Mouse (Mus musculus) heart, embryonic 11.5 days (tissue): Measurements from ENCODE around the gene Polr2g. TPM values are rescaled to one million over a fixed set of nuclear protein-coding genes. Genes with fewer than 3 reads are reported as not detected.

ENCODE experiments used
- ATAC-seq: fragments of 200-750 bp; cut with Nextera tagmentation; replicated peaks from 2 replicates; pipeline ENCODE4 v1.8.0; 2017; ENCODE audit warnings: moderate library complexity; ENCODE audit not compliant: insufficient number of reproducible peaks, low FRiP score, low TSS enrichment
- H3K27ac ChIP-seq: fragments of 300-500 bp; sonication (generic); 2 replicates; pipeline ENCODE4 v1.5.1; 2014; ENCODE audit warnings: mild to moderate bottlenecking, low read depth, low read length
- H3K27me3 ChIP-seq: fragments of 300-500 bp; sonication (generic); 2 replicates; pipeline ENCODE4 v1.6.1; 2014; ENCODE audit warnings: mild to moderate bottlenecking, low read length, mixed read lengths; ENCODE audit not compliant: control insufficient read depth, insufficient read depth
- H3K36me3 ChIP-seq: fragments of 300-500 bp; sonication (generic); 2 replicates; pipeline ENCODE4 v1.6.1; 2014; ENCODE audit warnings: mild to moderate bottlenecking, low read length, moderate library complexity, mixed read lengths; ENCODE audit not compliant: control insufficient read depth, insufficient read depth
- H3K4me1 ChIP-seq: fragments of 300-500 bp; sonication (generic); 2 replicates; pipeline ENCODE4 v1.6.1; 2014; ENCODE audit warnings: low read length; ENCODE audit not compliant: control insufficient read depth, insufficient read depth
- H3K4me2 ChIP-seq: fragments of 300-500 bp; sonication (generic); 2 replicates; pipeline ENCODE4 v1.6.1; 2014; ENCODE audit warnings: mild to moderate bottlenecking, moderate library complexity
- H3K4me3 ChIP-seq: fragments of 300-500 bp; sonication (generic); 2 replicates; pipeline ENCODE4 v1.5.1; 2014; ENCODE audit warnings: low read depth, low read length
- H3K9ac ChIP-seq: fragments of 300-500 bp; sonication (generic); 2 replicates; pipeline ENCODE4 v1.6.1; 2014; ENCODE audit warnings: mild to moderate bottlenecking, low read depth, low read length, moderate library complexity
- H3K9me3 ChIP-seq: fragments of 300-500 bp; sonication (generic); replicated peaks from 2 replicates; pipeline ENCODE4 v1.6.1; 2016; ENCODE audit warnings: low read length; ENCODE audit not compliant: control insufficient read depth
- WGBS: fragments of 180-500 bp; shearing (Covaris S2); extraction: QIAGEN DNeasy Blood & Tissue Kit; methylation state at CpG from one replicate; pipeline ENCODE4 v1.1.7; 2014; ENCODE audit not compliant: insufficient replicate concordance; 5-methylcytosine and 5-hydroxymethylcytosine counted together
- polyA plus RNA-seq: library from polyadenylated mRNA; unstranded; fragments of >200 nt; fragmentation: Nextera tagmentation; extraction: Ambion mirVana; gene quantifications from 2 replicates; pipeline ENCODE4 v1.2.1, GENCODE M21; 2014

Gene Polr2g
- polyA plus RNA-seq, 1 experiment from 2014 or later = 155 TPM

DNA sequence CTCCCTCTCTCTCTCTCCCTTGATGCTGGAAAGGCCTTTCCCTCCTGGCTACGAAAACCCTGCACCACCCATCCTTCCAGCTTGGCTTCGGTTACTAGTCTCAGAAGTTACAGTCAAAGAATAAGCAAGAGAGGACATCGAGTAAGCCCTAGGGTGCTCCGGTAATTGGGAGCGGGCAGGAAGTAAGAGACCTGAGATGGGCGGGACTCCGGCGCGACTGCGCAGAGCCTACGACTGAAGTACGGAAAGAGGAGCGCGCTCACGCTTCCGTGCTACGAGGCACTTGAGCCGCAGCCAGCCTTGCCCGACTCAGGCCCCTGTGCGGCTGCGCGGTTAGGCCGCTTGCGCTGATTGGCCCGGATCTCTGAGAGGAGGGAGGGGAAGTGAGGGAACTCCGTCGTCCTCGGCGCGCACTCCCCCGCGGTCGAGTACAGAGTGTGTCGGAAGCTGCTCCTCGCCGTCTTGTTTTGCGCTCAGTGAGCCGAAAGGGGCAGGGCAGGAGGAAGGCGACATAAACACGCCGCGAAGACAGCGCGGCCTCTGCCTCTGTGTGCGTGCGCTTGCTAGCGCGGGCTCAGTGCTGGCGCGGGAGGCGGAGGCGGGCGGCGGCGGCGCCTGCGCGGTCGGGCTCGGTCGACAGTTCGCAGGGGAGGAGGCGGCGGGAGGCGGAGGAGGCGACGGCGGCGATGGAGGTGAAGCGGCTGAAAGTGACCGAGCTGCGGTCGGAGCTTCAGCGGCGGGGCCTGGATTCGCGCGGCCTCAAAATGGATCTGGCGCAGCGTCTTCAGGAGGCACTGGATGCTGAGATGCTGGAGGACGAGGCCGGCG lies 21.4 kb upstream of the Polr2g start, which contains the start of gene Hnrnpul2:
TSS of gene Hnrnpul2 (plus strand) at position 415 of the 828 bp plus-strand sequence.
- peak within 1 kb of the TSS; percentile 100 for H3K4me3 ChIP-seq
- no peaks in the 10 kb centered on the region for H3K9me3 ChIP-seq
- H3K36me3 ChIP-seq = peaks cover 15% of the 10 kb centered on the region
- under 1% methylated on average over 83 of the region's 83 CpGs for WGBS
- H3K9ac ChIP-seq = peak within 1 kb of the TSS; percentile 99
- peak; percentile 96 for ATAC-seq
- peak within 1 kb of the TSS; percentile 100 for H3K27ac ChIP-seq
- peaks cover 17% of the 10 kb centered on the region for H3K4me1 ChIP-seq
- no peaks in the 10 kb centered on the region for H3K27me3 ChIP-seq
- peak within 1 kb of the TSS; percentile 97 for H3K4me2 ChIP-seq

- peak within 1 kb of the TSS; percentile 99 for H3K9ac ChIP-seq
- peak within 1 kb of the TSS; percentile 97 for H3K4me2 ChIP-seq
- no peaks in the 10 kb centered on the region for H3K27me3 ChIP-seq
- under 1% methylated on average over 33 of the region's 33 CpGs for WGBS
- H3K4me3 ChIP-seq = peak within 1 kb of the TSS; percentile 100
- ATAC-seq = peak; percentile 87
- H3K9me3 ChIP-seq = no peaks in the 10 kb centered on the region
- peaks cover 17% of the 10 kb centered on the region for H3K4me1 ChIP-seq
- peaks cover 14% of the 10 kb centered on the region for H3K36me3 ChIP-seq
- peak within 1 kb of the TSS; percentile 100 for H3K27ac ChIP-seq
These were observed 20.6 kb upstream of the Polr2g start, which contains the start of gene Ttc9c for GRCm38 (mm10) chr19:8818801-8819595. Ttc9c (minus strand) TSS chr19:8819333.

GRCm38 (mm10) chr19:8818301-8818798 lies 20.0 kb upstream of the Polr2g start:
- peak overlapping the region; percentile 97 for H3K4me2 ChIP-seq
- no peaks in the 10 kb centered on the region for H3K27me3 ChIP-seq
- ATAC-seq = no peak
- H3K4me1 ChIP-seq = peaks cover 17% of the 10 kb centered on the region
- peak overlapping the region; percentile 99 for H3K9ac ChIP-seq
- H3K9me3 ChIP-seq = no peaks in the 10 kb centered on the region
- H3K27ac ChIP-seq = peak overlapping the region; percentile 100
- H3K36me3 ChIP-seq = peaks cover 8% of the 10 kb centered on the region
- peak overlapping the region; percentile 100 for H3K4me3 ChIP-seq
- WGBS = 26% methylated on average over 14 of the region's 14 CpGs

GRCm38 (mm10) chr19:8817001-8817400 lies 18.6 kb upstream of the Polr2g start:
- Histone ChIP-seq H3K9ac (peak overlapping the region; percentile 29), H3K4me3 (no peak overlapping the region), H3K4me2 (peak overlapping the region; percentile 0; the same call in 1 of the 2 replicates), H3K9me3 (no peaks in the 10 kb centered on the region), H3K27ac (no peak overlapping the region), H3K27me3 (no peaks in the 10 kb centered on the region), H3K36me3 (peaks cover 9% of the 10 kb centered on the region), H3K4me1 (peaks cover 10% of the 10 kb centered on the region)
- 79% methylated on average over 3 of the region's 3 CpGs for WGBS
- ATAC-seq = no peak

GRCm38 (mm10) chr19:8815812-8816211 lies 17.4 kb upstream of the Polr2g start:
- Histone ChIP-seq H3K27ac (no peak overlapping the region), H3K27me3 (no peaks in the 10 kb centered on the region), H3K36me3 (peaks cover 9% of the 10 kb centered on the region), H3K9ac (no peak overlapping the region), H3K9me3 (no peaks in the 10 kb centered on the region), H3K4me3 (no peak overlapping the region), H3K4me2 (no peak overlapping the region), H3K4me1 (peaks cover 7% of the 10 kb centered on the region)
- ATAC-seq = no peak
- WGBS = 85% methylated on average over 11 of the region's 11 CpGs

DNA sequence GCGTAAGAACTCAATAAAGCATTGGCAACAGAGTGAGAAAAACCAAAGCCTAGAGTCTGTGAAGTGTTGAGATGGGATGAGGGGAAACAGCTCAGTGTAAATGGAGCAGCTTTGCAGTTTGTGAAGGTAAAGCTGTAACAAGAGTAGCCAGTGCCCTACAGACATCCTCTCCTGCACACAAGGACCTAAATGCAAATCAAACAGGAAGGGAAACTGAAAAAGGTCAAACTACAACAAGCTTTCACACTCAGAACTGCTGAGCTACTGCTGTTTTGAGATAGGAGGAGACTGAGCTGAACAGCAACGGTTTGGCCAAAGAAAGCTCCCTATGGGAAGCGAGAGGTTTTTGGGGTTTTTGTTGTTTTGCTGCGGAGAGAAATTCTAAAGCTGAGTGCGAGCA lies 8.4 kb upstream of the Polr2g start:
- no peaks in the 10 kb centered on the region for H3K27me3 ChIP-seq
- H3K4me1 ChIP-seq = peaks cover 3% of the 10 kb centered on the region; the same call in 1 of the 2 replicates
- no peak overlapping the region for H3K27ac ChIP-seq
- 92% methylated on average over 5 of the region's 5 CpGs for WGBS
- ATAC-seq = no peak
- no peak overlapping the region for H3K4me3 ChIP-seq
- no peak overlapping the region for H3K4me2 ChIP-seq
- H3K36me3 ChIP-seq = peaks cover 10% of the 10 kb centered on the region
- H3K9ac ChIP-seq = no peak overlapping the region
- no peaks in the 10 kb centered on the region for H3K9me3 ChIP-seq

GRCm38 (mm10) chr19:8803879-8804660 lies 5.7 kb upstream of the Polr2g start:
- Histone ChIP-seq H3K9ac (no peak overlapping the region), H3K36me3 (peaks cover 4% of the 10 kb centered on the region), H3K4me2 (no peak overlapping the region), H3K9me3 (no peaks in the 10 kb centered on the region), H3K27ac (no peak overlapping the region), H3K4me1 (peaks cover 3% of the 10 kb centered on the region; the same call in 1 of the 2 replicates), H3K27me3 (no peaks in the 10 kb centered on the region), H3K4me3 (no peak overlapping the region)
- ATAC-seq = no peak
- WGBS = 85% methylated on average over 11 of the region's 11 CpGs
